Mouse (Mus musculus): ENCODE data around the gene Zdhhc1.
A peak's percentile ranks its signal among the peaks of the same experiment; 100 is the strongest.

Gene Zdhhc1

DNA sequence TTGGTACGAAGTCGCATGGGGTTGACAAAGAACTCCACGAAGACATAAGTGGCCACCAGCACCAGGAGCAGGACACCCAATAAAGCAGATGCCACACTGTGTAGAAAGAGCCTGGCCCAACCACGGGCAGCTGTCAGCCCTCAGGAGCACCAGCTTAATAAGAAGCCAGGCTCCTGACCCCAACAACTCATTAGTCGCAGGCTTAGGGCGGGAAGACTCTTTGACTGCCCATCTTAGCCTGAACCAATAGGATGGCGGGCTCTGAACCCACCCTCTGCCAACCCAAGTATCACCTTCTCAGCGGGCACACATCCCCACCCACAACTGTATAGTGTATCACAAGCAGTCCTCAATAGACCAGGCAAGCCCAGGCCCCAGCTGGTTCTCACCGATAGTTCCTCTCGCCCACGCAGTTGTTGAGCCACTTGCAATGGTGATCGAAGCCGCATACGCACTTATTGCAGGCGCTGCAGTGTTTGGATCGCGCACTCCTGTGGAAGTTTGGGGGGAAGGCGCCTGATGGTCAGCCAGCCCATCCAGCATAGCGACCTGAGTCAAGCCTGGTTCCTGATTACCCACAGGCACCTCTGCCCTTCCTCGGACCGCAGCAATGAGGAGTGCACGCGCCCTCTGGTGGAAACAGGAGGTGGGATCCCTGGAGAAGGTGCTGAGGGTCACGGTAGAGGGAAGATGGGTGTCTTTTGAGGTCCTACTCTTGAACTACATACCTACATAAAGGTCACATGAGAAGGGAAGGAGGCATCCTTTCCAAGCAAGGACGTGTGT is 19.9 kb downstream of the Zdhhc1 start:
- DNase-seq (ENCODE audit: low read depth) = no peak

DNA sequence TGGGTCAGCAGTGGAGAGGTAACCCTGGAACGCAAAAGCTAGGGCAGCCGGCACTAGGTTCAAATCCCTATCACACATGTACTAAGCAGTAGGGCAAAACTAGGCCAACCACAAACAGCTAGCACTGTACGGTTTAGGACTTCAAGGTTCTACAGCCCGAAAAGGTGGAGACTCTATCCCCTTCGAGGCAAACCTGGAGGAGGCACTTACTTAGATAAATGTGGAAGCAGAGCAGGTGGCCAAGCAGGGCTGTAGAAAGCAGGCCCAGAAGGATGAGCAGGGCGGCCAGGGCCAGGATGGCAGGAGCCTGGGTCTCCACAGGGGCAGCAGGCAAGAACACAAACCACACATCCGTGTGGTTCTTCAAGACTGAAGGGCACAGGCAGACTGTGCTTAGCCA is 20.5 kb downstream of the Zdhhc1 start:
- DNase-seq (ENCODE audit: low read depth) = no peak

DNA sequence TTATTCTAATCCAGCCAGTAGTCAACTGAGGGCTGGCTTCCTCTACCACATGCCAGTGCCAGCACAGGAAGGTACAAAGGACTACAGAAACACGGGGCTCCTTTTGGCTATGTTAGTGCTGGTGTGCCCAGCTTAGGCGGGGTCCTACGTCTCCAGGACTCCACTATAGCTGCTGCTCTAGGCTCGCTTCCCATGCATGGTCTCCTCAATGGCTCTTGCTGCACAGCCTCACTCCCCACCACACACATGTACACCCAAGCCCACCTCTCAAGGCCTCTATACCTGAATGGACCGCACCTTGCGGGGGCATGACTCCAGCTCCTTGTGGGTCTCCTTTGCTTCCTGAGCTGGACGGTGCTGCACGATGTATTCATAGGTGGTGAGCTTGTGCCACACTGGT is 21.0 kb downstream of the Zdhhc1 start:
- DNase-seq (ENCODE audit: low read depth) = no peak

DNA sequence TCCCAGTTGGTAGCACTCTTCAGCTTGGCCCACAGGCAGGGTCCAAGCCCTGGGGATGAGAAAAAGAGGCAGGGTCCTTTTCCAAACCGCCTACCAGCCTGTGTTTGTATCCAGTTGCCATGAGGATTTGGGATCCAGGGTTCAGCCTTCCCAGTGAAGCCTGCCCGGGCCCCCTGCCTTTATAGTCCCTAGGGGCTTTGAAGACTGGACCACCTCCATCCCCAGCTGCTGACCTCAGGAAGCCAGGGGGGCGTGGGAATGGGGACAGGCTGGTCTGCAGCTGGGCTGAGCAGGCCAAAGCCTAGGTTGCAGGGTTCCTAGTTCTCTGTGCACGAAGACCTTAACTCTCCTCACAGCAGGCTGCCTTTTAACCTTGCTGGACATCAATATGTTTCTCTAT is 21.4 kb downstream of the Zdhhc1 start:
- no peak for DNase-seq (ENCODE audit: low read depth)

DNA sequence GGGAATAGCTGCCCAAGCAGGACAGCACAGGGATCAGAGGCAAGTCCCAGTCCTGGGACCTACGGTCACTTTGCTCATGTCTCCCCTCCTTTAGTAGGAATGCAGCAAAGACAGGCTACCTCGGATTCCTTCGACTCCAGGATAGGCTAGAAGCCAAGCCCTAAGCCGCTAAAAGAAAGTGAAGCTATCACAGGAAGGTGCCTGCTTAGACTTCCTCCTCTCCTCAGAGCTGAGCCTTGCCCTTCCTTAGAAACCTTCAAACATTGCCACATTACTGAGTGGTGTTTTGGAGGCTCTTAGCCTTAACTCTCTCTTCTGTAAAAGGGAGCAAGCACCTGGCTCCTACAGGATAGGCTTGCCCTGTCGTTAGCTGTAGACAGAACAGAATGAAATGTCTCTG is 22.0 kb downstream of the Zdhhc1 start:
- DNase-seq (ENCODE audit: low read depth) = no peak

DNA sequence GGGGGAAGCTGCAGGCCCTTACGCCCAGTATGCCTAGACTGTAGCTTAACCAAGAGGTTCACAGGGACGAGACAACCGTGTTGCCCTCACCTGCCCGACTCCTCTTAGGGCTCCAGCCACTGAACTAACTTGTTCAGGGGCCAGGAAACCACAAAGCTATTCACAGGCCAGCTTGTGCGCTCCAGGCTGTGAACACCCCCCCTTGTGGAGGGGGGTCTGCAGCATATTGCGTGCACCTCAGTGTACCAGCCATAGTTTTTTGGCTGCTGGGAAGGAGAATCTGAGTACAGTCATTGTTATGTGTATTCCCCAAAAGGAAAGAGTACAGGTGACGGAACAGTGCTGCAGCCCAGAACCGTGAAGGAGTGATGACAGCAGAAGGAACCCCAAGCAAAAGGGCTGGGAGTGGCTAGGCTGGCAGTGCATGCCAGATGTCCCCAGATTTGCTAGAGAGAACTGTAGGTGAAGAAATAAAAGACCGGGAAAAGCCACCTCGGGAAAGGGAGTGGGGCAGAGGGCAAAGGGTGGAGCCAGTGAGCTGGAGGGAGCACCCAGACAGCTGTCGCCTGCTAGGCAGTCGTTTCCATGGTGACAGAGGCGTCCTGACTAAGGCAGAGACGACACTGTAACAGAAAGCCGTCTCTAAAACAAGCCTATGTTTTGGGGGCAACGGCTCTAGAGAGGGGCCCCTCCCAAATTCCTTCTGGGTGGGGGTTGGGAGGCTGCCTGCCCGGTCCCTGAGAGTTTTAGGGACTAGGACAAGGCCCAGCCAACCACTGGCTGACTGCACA is 22.7 kb downstream of the Zdhhc1 start:
- no peak for DNase-seq (ENCODE audit: low read depth)

DNA sequence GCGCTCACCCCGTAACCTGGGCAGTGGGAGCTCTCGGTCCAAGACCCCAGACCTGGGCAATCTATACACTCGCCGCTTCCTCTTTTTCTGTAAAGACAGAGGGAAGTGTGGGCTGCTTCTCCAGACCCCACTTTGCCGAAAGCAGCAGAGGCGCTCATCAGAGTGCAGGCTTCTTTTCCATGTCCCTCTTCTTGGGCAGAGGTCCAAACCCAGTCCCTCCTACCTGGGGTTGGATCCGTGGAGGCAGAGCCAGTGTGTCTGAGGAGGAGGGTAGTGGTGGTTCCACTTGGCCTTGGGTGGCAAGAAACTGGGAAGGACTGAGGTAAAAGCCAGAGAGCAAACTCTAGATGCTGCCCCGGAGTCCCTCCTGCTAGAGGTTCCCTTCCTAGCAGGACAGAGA is 23.7 kb downstream of the Zdhhc1 start:
- no peak for DNase-seq (ENCODE audit: low read depth)

DNA sequence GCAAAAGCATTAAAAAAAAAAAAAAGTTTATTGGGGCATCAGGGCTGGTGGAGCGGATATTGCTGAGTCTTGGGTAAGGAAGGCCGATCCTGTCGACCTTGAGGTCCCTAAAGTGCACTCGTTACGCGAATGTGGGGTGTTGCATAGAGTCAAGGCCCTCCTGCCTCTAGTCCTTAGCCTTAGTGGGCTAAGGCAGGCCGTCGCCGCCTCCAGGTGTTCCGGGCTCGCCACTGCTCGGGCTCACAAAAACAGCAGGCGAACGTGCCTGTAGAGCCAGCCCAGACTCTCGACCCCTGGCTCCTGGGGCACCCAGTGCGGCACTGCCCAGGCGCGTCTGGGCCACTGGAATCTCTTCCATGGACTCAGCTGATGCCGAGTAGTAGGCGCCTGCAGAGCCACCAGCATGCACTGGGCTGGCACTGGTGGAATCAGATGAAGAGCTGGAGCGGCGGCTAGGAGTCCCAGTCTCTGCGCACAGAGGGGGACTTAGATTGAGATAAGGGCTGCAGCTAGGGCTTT is 24.2 kb downstream of the Zdhhc1 start:
- no peak for DNase-seq (ENCODE audit: low read depth)

DNA sequence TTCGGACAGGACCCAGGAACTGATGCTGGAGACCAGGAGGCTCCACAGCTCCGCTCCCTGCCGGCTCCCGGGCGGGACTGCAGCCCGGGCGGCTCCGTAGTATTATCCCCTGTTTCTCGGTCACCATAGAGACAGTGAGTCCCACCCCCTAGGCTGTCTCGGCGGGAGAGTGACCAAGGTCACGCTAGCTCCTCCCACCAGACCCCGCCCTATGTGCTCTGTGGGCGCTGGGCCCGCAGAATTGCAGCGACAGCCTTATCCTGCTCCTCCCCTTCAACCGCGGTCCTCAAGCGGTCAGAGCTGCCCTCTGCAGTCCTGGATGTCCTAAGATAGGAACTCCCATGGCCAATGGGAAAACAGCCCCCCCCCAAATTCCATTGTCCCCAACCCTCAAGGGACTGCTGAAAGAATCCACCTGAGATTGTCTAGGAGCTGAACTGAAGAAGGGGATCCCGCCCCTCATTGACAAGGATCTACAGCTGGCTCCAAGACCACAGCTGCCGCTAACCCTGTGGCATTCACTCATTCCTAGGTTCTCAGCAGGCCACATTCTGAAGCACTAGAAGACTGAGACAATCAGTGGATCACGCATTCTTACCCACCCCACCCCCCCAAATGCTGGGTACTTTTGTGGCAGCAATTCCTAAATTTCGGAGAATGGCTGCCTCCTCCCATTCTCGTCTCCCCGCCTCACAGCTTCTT is 25.2 kb downstream of the Zdhhc1 start, which contains the start of gene Tppp3:
Gene Tppp3, minus strand, starts transcription at position 213 of the 702 bp plus-strand sequence.
- DNase-seq (ENCODE audit: low read depth) = peak; percentile 78

DNA sequence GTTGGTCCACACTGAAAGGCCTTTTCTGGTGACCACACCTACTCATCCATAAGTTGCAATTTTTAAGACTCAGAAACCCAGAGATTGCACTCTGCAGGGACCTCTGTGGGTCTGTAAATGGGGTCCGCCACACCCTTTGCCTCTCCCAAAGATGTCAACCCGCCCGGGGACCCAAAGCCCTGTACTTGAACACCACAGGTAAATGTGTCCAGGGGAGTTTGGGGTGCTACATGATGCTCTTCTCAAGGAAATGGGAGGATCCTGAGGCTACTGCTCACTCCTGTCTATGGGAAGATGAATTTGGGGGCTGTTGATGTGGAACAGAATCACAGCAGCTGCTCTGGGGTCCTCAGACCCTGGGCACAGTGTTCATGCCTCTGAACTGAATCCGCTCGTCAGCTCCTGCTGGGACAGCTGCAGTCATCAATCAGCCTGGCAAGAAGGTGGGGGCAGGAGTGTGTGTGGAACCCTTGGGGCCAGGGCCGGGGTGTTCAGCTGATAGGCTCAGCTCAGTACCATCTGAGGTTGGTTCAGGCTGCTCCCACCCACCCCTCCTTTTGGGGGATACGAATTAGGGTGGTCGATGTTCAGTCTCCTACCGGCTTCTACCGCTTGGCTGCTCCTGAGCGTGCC is 25.9 kb downstream of the Zdhhc1 start:
- DNase-seq (ENCODE audit: low read depth) = no peak

DNA sequence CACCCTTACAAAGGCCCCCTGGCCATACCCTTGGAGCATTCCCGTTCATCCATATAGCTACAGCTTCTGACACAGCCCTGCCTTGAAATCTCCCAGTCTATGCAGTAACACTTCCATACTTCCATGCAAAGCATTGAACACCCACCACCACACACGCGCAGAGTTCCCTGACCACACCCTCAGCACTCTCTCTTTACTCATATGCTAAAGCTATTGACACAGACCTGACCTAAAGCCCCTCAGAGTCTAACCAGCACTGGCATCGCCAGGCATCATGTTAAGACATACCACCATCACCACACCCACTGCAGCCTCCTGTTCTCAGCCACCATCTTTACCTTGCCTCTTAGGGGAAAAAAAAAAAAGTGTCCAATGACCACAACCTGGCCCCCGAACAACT is 26.4 kb downstream of the Zdhhc1 start:
- no peak for DNase-seq (ENCODE audit: low read depth)

DNA sequence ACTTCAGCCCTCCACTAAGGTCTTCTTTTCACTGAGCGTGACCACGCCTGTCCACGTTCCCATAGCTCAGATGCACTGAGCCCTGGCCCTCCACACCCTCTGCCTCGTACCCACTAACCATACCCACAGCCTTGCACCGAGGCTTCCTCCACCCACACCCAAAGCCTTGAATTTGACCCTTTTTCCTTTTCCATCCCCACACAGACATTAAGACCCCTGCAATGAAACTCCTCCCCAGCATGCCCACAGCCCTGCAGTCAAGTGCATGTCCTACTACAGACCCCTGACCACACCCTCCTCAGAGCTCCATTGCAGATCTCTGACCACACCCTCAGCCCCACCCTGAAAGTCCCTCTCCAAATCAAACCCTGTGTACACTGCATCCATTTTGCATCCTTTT is 26.9 kb downstream of the Zdhhc1 start:
- DNase-seq (ENCODE audit: low read depth) = no peak

DNA sequence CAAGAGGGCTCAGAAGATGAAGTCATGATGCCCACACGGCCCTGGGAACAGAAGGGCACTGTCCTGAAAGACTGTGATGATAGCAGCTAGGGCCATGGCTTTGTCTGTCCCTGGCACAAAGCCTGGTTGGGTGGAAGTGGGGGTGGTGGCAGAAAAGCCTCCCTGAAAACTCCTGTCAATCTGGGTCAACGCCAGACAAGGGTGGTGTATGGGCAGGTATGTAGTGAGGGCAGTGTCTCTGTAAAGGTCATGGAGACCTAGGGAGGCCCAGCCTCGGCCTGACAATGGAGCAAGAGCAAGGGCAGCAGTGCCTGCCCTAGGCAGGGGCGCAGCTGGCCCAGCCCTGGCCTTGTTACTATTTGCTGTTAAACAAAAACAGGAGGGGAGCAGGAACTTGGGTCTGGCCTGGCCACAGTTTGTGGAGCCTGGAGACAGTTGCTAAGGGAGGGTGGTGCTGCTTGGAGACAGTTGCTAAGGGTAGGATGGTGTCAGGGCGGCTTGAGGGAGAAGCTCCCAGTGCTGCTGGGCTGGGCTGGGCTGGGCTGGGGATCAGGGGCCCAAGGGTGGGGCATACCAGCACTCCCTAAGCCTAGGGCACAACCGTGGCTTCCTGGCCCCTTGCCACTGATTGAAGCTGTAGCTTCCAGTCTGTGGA is 27.5 kb downstream of the Zdhhc1 start:
- DNase-seq (ENCODE audit: low read depth) = no peak

DNA sequence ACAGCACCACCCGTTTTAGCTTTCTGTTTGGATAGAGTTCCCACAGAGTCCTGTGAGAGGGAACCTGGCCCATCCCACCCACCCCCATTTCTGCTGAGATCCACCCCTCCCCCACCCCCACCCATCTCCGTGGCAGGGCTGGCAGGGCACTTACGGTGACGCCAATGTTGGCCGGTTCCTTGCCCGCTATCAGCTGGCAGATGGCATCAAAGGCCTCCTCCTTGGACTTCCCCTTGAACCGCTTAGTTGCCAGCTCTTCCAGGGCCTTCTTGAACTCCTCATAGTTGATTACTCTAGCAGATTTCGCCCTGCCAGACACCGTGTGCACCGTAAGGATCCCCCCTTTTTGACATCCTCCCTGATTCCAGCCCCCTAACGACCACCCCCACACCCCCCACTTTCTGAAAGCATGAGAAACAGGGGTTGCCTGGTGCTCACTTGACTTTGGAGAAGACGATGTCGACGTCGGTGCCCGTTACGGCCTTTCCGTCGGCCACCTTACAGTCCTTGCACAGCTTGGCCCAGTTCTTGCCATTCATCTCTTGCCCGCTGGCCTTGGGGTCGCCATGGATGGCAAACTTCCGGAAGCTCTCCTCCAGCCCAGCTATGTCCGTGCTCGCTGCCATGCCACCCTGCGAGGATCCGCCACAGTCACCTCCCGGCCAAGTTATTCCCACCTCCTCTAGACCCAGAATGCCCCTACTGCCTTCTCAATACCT is 28.5 kb downstream of the Zdhhc1 start:
- DNase-seq (ENCODE audit: low read depth) = no peak

DNA sequence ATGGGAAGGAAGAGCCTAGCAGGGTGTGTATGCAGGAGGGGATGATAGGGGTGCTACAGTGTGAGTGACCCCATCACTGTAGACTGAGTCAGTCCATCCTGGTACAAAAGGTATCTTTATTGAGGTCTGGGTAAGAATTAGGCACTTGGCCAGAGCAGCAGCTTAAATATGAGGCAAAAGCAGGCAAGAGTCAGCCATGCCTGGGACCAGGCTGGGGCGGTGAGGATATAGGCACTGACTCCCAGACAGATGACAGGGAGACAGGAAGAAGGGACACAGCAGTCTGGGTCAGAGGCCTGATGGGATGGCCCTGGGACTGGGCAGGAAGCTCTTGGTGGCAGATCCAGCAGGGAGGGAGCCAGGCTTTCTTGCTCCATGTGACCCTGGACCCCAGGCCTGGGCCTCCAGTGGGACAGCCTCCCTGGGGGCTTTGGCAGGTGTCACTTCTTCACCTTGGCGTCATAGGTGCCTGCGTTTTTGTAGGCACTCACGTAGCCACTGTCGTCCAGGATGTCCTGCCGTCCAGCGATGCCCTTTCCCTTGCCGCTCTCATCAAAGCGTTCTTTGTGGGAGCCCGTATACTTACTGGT is 29.2 kb downstream of the Zdhhc1 start:
- no peak for DNase-seq (ENCODE audit: low read depth)

DNA sequence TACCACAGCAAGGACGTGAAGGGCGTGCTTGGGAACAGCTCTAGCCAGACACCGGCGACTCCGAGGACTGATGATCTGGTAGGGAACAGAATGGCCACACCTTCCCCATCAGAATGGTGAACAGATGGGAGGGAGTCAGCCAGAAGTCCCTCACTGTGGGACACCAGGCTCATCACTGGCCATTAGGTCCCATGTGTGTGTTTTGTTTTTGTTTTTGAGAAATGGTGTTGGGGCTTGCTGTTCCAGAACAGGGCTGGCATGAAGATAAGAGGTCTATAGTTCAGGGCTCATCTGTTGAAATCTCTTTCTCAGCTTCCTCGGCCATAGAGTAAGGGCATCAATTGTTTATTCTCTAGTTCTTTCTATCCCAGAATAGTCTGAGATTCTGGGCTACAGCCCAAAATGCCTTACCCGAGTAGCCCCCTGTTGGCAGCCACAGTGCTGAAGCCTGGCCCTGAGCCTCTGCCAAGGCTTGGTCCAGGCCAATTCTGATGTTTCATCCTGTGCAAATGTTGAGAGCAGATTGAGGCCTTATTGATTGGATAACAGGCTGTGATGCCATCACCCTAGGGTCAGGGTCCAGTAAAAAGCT is 29.9 kb downstream of the Zdhhc1 start:
- DNase-seq (ENCODE audit: low read depth) = no peak

DNA sequence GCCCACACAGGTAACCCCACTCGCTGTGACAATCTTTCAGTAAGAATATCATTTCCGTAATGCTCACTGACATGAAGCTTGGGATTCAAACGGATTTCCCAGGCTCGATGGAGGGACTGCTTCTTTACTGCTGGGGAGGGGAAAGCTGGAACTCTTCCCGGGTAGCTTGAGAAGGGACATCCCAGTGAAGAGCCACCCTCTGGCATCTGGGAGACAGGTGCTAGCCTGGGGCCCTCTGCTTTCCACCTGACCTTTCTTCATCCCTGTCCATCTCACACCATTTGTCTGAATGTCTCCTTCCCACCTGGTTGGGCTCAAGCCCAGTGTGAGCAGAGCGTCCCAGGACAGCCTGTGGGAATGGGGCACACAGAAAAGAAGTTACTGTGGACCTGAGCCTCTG is 30.5 kb downstream of the Zdhhc1 start:
- no peak for DNase-seq (ENCODE audit: low read depth)

DNA sequence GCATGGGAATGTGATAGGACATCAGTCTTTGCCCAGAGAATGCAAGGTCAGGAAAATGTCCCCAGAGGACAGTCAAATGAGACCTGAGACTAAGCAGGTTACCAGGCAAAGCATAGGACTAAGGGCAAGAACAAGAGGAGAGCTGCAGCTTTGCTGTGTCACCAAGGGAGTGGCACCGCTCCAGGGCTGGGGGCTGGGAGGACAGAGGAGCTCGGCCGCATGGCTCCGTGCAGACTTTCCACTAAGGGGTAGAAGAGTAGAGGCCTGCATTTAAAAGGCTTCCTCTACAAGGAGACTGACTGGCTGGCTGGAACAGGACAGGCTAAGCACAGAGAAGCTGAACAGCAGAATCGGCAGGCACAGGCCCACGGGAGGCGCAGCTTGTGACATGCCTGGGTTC is 32.1 kb downstream of the Zdhhc1 start:
- DNase-seq (ENCODE audit: low read depth) = no peak

DNA sequence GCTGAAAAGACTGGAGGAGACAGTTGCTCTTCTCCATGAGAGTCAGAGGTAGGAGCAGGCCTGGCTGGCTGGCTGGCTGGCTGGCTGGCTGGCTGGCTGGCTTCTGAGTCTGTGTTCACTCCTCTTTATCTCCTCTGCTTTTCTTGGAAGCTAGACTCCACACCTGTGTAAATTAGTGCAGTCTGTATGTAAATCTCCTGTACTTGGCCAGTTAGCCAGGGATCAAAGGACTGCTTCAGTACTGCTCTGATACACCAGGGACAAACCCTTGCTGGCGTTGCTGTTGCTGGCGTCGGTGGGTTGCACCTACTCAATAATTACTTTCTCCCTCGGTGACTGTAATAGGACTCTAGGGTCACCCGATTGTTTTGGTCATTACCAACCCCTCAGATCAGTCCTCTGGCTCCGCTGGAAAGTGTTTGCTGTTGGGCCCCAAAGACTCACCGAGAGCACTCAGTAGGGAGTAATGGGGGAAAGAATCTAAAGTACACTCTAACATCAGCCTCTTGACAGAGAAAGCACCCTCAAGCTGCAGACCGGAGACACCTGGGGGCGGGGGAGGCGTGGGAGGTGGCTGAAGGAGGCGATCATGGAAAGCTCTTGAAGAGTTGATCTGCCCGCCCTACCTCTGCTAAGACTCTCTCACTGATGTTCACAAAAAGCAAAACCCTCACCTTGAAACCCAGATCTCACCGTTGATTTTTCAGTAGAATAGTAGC is 35.5 kb downstream of the Zdhhc1 start:
- DNase-seq (ENCODE audit: low read depth) = no peak

DNA sequence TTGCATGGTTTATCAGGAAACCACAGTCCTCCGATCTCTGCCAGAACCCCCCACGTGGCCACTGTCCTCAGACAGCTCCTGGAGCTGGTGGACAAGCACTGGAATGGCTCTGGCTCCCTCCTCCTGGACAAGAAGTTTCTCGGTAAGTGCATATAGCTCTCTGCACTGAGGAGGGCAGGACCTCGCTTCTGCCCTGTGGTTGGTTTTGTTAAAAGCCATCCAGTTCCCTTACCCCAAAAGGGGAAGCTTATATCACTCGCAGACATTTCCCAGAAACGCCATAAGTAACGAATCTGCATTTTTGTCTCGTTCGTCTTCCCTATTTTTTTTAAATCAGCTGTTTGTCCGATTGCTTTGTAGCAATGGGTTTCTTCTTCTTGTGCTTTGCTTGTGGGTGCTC is 41.5 kb downstream of the Zdhhc1 start:
- DNase-seq (ENCODE audit: low read depth) = no peak
